Mouse (Mus musculus): ENCODE data around the gene Ssr1.
A peak's percentile ranks its signal among the peaks of the same experiment; 100 is the strongest.

- peak; percentile 57 for TF ChIP-seq CTCF (IDR thresholded peaks at IDR 0.05; ENCODE audit: insufficient read depth, low read length)
- TF ChIP-seq POLR2A (IDR thresholded peaks at IDR 0.05; ENCODE audit: borderline replicate concordance, extremely low read depth, low read depth, low read length): no peak
Measured at GRCm38 (mm10) chr13:37963354-37964007, 30.5 kb downstream of the Ssr1 start.
